In genomic region chr10:120038194-120038593, GRCm38 (mm10) we compare ENCODE assay signal across 13 mouse cellular contexts.
DNase-seq lines count a peak whose midpoint lies in the region; ATAC-seq lines count a peak whose summit lies in the region.
"Had no signal": no experiment of that assay in that cellular context is flagged by ENCODE, and none has a peak within 500 bp of the region (broad histone marks: within the 10 kb centered on the region; RNA-seq: fewer than 3 reads in every experiment).

No protein-coding gene starts in this region.

- no peaks in the 10 kb centered on the region for H3K9me3 ChIP-seq in forebrain, embryonic 13.5 days (replicated peaks)
- no peaks in the 10 kb centered on the region for H3K9me3 ChIP-seq in forebrain, embryonic 10.5 days
- H3K9me3 ChIP-seq in kidney, embryonic 16.5 days (ENCODE audit: low read length), result no peaks in the 10 kb centered on the region
- H3K9me3 ChIP-seq: embryonic facial prominence, embryonic 15.5 days; liver, embryonic 12.5 days had no signal

- peak; percentile 90 for ATAC-seq in forebrain, embryonic 13.5 days
- no peak for ATAC-seq in kidney, embryonic 16.5 days (ENCODE audit: low FRiP score, low TSS enrichment)
- ATAC-seq: liver, embryonic 12.5 days had no signal

- H3K27ac ChIP-seq in forebrain, embryonic 13.5 days, result peak overlapping the region; percentile 55
- no peak overlapping the region for H3K27ac ChIP-seq in forebrain, embryonic 10.5 days
- no peak overlapping the region for H3K27ac ChIP-seq in kidney, embryonic 16.5 days (ENCODE audit: low read length)
- H3K27ac ChIP-seq: embryonic facial prominence, embryonic 15.5 days; liver, embryonic 12.5 days; macrophage had no signal

- peaks cover 7% of the 10 kb centered on the region; the same call in 1 of the 2 replicates for H3K36me3 ChIP-seq in forebrain, embryonic 13.5 days (ENCODE audit: poor library complexity, severe bottlenecking)
- H3K36me3 ChIP-seq in forebrain, embryonic 10.5 days (replicated peaks), result peaks cover 13% of the 10 kb centered on the region
- H3K36me3 ChIP-seq in kidney, embryonic 16.5 days (ENCODE audit: insufficient read depth, low read length), result no peaks in the 10 kb centered on the region
- H3K36me3 ChIP-seq: embryonic facial prominence, embryonic 15.5 days; liver, embryonic 12.5 days had no signal

- 79% methylated on average over 5 of the region's 5 CpGs for WGBS in forebrain, embryonic 13.5 days
- 96% methylated on average over 5 of the region's 5 CpGs for WGBS in forebrain, embryonic 10.5 days
- 92% methylated on average over 5 of the region's 5 CpGs for WGBS in kidney, embryonic 16.5 days

- no peak overlapping the region for H3K9ac ChIP-seq in forebrain, embryonic 13.5 days
- H3K9ac ChIP-seq in kidney, embryonic 16.5 days (replicated peaks; ENCODE audit: low read length), result no peak overlapping the region
- H3K9ac ChIP-seq: embryonic facial prominence, embryonic 15.5 days; liver, embryonic 12.5 days had no signal

- H3K4me3 ChIP-seq in forebrain, embryonic 13.5 days, result no peak overlapping the region
- H3K4me3 ChIP-seq in forebrain, embryonic 10.5 days, result no peak overlapping the region
- H3K4me3 ChIP-seq in kidney, embryonic 16.5 days (ENCODE audit: low read length), result no peak overlapping the region
- H3K4me3 ChIP-seq: embryonic facial prominence, embryonic 15.5 days; liver, embryonic 12.5 days had no signal

- DNase-seq in forebrain, embryonic 10.5 days (ENCODE audit: extremely low spot score, low spot score), result no peak
- DNase-seq in frontal cortex, postnatal 10 days (ENCODE audit: low spot score in 2 of 2), result peak; percentile 27 to 34
- peak; percentile 19 to 24 for DNase-seq in layer of hippocampus, postnatal 25 days (ENCODE audit: extremely low spot score in 1 of 2, low spot score in 1 of 2)
- peak; percentile 57 for DNase-seq in right cerebral cortex, postnatal 25 days
- no peak for DNase-seq in gastrocnemius, postnatal 25 days
- DNase-seq in heart, adult 9 months (ENCODE audit: low spot score in 2 of 2), result no peak
- DNase-seq: gastrocnemius, postnatal 14 days; kidney, postnatal 25 days had no signal

- H3K4me1 ChIP-seq in forebrain, embryonic 13.5 days, result peaks cover 21% of the 10 kb centered on the region
- H3K4me1 ChIP-seq in forebrain, embryonic 10.5 days, result peaks cover 27% of the 10 kb centered on the region
- no peaks in the 10 kb centered on the region for H3K4me1 ChIP-seq in kidney, embryonic 16.5 days (ENCODE audit: insufficient read depth, low read length)
- H3K4me1 ChIP-seq: embryonic facial prominence, embryonic 15.5 days; liver, embryonic 12.5 days had no signal

- H3K4me2 ChIP-seq in forebrain, embryonic 13.5 days, result no peak overlapping the region
- H3K4me2 ChIP-seq in kidney, embryonic 16.5 days (replicated peaks; ENCODE audit: low read depth, low read length), result no peak overlapping the region
- H3K4me2 ChIP-seq: embryonic facial prominence, embryonic 15.5 days; liver, embryonic 12.5 days had no signal

- no peaks in the 10 kb centered on the region for H3K27me3 ChIP-seq in forebrain, embryonic 13.5 days
- no peaks in the 10 kb centered on the region; the same call in 1 of the 2 replicates for H3K27me3 ChIP-seq in forebrain, embryonic 10.5 days (ENCODE audit: poor library complexity, severe bottlenecking)
- no peaks in the 10 kb centered on the region for H3K27me3 ChIP-seq in kidney, embryonic 16.5 days (ENCODE audit: insufficient read depth, low read length)
- H3K27me3 ChIP-seq: embryonic facial prominence, embryonic 15.5 days; liver, embryonic 12.5 days had no signal

Comparison
In these comparisons a context has a peak if more than half of its experiments do, and no peak if none do; other contexts are left out.
1. DNase-seq: peak in frontal cortex, postnatal 10 days (2 of 2), layer of hippocampus, postnatal 25 days (2 of 2) and right cerebral cortex, postnatal 25 days (single experiment); none in forebrain, embryonic 10.5 days (single experiment), gastrocnemius, postnatal 25 days (single experiment) and heart, adult 9 months (0 of 2).